Mouse (Mus musculus): ENCODE data around the gene Tmem41a.

GRCm38 (mm10) chr16:21906902-21907301 lies 40.5 kb downstream of the Tmem41a start:
- TF ChIP-seq USF1 (IDR thresholded peaks at IDR 0.05; ENCODE audit: low read depth) (no peak), POLR2A (IDR thresholded peaks at IDR 0.05; ENCODE audit: insufficient read length, low read depth) (no peak), TCF3 (IDR thresholded peaks at IDR 0.05; ENCODE audit: insufficient read length, low read depth) (no peak), POLR2AphosphoS2 (IDR thresholded peaks at IDR 0.05; ENCODE audit: insufficient read length, low read depth) (no peak), REST (IDR thresholded peaks at IDR 0.05; ENCODE audit: insufficient read depth, insufficient read length) (no peak), MYOG (IDR thresholded peaks at IDR 0.05; ENCODE audit: control insufficient read depth in 1 of 3, insufficient read depth in 1 of 3, insufficient read length in 2 of 3, low read depth in 2 of 3) (no peak), MAX (IDR thresholded peaks at IDR 0.05; ENCODE audit: low read depth) (no peak), CEBPB (IDR thresholded peaks at IDR 0.05; ENCODE audit: insufficient read depth, poor library complexity, severe bottlenecking) (no peak), TCF12 (IDR thresholded peaks at IDR 0.05; ENCODE audit: insufficient read depth, poor library complexity, severe bottlenecking) (no peak)

All from myocyte (in vitro differentiated cells).